Mouse (Mus musculus) duodenum, adult 2 months (tissue): Measurements from ENCODE around the gene Ppa1. TPM values are rescaled to one million over a fixed set of nuclear protein-coding genes. Genes with fewer than 3 reads are reported as not detected.

Experiments
- polyA plus RNA-seq: library from polyadenylated mRNA; depleted of rRNA; stranded (reverse); fragments of >200 nt; gene quantifications from 2 replicates; pipeline ENCODE4 v1.2.3, GENCODE M21; 2012; ENCODE audit warnings: low replicate concordance; rRNA removed

The Ppa1 gene
- polyA plus RNA-seq, result 76.4 and 86.1 TPM in 2 replicates

GRCm38 (mm10) chr10:61647790-61648736, at the start of gene Ppa1:
Ppa1 (plus strand) TSS chr10:61648552.

GRCm38 (mm10) chr10:61680015-61680913, 31.9 kb downstream of the Ppa1 start, which contains the start of gene Sar1a:
Sar1a (plus strand) TSS chr10:61680299.

GRCm38 (mm10) chr10:61694870-61695670, 46.7 kb downstream of the Ppa1 start, which contains the start of gene Tysnd1:
Tysnd1 (plus strand) TSS chr10:61695514.

GRCm38 (mm10) chr10:61714771-61715461, 66.6 kb downstream of the Ppa1 start, which contains the start of gene Aifm2:
Aifm2 (plus strand) TSS chr10:61715263.

Other genes with a start within 250 kb of the Ppa1 start
- gene Nodal, start 230.6 kb upstream of the Ppa1 start, polyA plus RNA-seq, result 0.06 TPM in 1 of 2 replicates, not detected in the other
- gene Eif4ebp2, start 195.9 kb upstream of the Ppa1 start, polyA plus RNA-seq, result 63.7 and 79.4 TPM in 2 replicates
- gene Lrrc20, start 172.8 kb upstream of the Ppa1 start, polyA plus RNA-seq, result 6.6 and 7.4 TPM in 2 replicates
- gene Npffr1, start 53.1 kb upstream of the Ppa1 start, polyA plus RNA-seq, result 0.15 TPM in 1 of 2 replicates, not detected in the other
- 11.4 and 39.8 TPM in 2 replicates for gene Sar1a, start 31.7 kb downstream of the Ppa1 start, polyA plus RNA-seq
- 106 and 198 TPM in 2 replicates for gene Tysnd1, start 47.0 kb downstream of the Ppa1 start, polyA plus RNA-seq
- gene Aifm2, start 66.7 kb downstream of the Ppa1 start, polyA plus RNA-seq, result 6.3 and 7.6 TPM in 2 replicates
- 0.50 and 1.3 TPM in 2 replicates for gene H2afy2, start 135.6 kb downstream of the Ppa1 start, polyA plus RNA-seq